Mouse (Mus musculus): ENCODE measurements around the gene Grm8. TPM values are rescaled to one million over a fixed set of nuclear protein-coding genes. Genes with fewer than 3 reads are reported as not detected.

Gene Grm8
- 0.01 and 0.05 TPM in 2 replicates for polyA plus RNA-seq (2012; rRNA removed)

DNA sequence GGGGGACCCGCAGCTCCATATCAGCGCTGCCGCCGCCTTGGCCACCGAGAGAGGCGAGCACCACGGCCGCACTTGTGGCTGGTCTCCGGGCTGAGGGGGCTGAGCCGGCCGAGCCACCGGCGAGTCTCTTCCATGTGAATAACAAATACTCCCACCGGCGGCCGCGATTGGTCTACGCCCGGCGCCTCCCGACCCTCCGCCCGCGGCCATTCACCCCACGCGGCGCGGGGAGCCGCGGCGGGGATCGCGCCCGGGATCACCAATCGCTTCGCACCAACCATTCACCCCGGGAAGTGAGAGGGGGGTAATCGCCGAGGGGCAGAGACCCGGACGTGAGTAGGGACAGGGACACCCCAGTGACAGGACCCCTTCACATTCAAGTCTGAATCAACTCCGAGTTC, at the start of gene Grm8:
TSS of gene Grm8 (minus strand) at position 178 of the 401 bp plus-strand sequence.

Data from liver, embryonic 14 days (tissue).